Mouse (Mus musculus): Measurements from ENCODE around the gene Syn1. TPM values are rescaled to one million over a fixed set of nuclear protein-coding genes. Genes with fewer than 3 reads are reported as not detected.

Gene Syn1
- polyA plus RNA-seq, 1 experiment from 2014 or later, result 0.05 TPM

DNA sequence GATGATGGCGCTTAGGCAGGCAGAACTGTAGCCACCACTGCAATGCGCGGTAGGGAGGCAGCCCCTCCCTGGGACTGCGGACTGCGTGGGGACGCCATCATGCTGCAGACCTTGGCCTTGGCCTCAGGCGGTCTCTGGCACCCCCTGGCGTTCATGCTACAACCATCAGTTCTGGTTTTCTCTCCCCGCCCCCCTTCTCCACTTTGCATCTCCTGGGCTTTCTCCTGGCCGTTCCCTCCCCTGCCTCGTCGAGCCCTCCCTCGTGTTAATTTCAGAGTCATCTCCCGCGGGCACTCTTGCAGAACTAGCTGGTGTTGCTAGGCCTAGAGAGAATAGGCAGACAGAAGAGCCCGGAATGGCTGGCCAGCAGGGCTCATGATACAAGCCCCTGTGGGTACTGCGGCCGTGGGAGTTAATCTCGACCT lies 101.6 kb downstream of the Syn1 start:
- Histone ChIP-seq H3K9ac (replicated peaks) (peak overlapping the region; percentile 44; the same call in 1 of the 2 replicates), H3K4me3 (ENCODE audit: low read depth, low read length) (peak overlapping the region; percentile 33), H3K4me2 (ENCODE audit: low read depth, low read length) (peak overlapping the region; percentile 79), H3K27me3 (ENCODE audit: insufficient read depth, low read length) (no peaks in the 10 kb centered on the region), H3K36me3 (replicated peaks; ENCODE audit: insufficient read depth, low read length) (no peaks in the 10 kb centered on the region), H3K27ac (ENCODE audit: low read depth) (no peak overlapping the region), H3K4me1 (ENCODE audit: insufficient read depth) (no peaks in the 10 kb centered on the region), H3K9me3 (ENCODE audit: low read length) (no peaks in the 10 kb centered on the region)
- WGBS (ENCODE audit: insufficient replicate concordance), result 22% methylated on average over 17 of the region's 19 CpGs
- DNase-seq, result peak; percentile 87
- TF ChIP-seq CTCF (IDR thresholded peaks at IDR 0.05; ENCODE audit: low read depth) (peak; percentile 85), EP300 (IDR thresholded peaks at IDR 0.05; ENCODE audit: low read depth) (no peak)
- ATAC-seq, result peak; percentile 88

DNA sequence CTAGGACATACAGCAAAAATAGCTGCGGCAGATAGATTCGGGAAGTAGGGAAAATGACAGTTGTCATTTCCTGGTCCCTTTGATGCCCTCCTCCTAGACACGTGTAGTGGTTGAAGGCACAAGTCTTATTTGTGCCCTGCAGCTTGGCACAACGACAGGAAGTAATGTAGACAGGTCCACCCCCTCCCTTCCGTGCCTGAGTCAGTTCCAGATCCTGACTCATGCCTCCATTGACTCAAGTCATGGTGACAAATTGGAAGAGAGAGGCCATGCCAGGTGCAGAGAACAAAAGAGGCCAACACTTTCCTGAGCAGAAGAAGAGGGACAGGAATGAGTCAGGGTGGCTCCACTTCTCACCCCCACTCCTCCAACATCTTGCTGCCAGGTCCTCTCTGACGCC lies 103.8 kb downstream of the Syn1 start:
- Histone ChIP-seq H3K4me1 (ENCODE audit: insufficient read depth) (no peaks in the 10 kb centered on the region), H3K4me3 (ENCODE audit: low read depth, low read length) (no peak overlapping the region), H3K9ac (replicated peaks) (no peak overlapping the region), H3K36me3 (replicated peaks; ENCODE audit: insufficient read depth, low read length) (no peaks in the 10 kb centered on the region), H3K9me3 (ENCODE audit: low read length) (no peaks in the 10 kb centered on the region), H3K27ac (ENCODE audit: low read depth) (no peak overlapping the region), H3K27me3 (ENCODE audit: insufficient read depth, low read length) (no peaks in the 10 kb centered on the region), H3K4me2 (ENCODE audit: low read depth, low read length) (no peak overlapping the region)
- ATAC-seq, result no peak
- 44% methylated on average over 6 of the region's 6 CpGs for WGBS (ENCODE audit: insufficient replicate concordance)
- no peak for DNase-seq
- no peak for TF ChIP-seq CTCF (IDR thresholded peaks at IDR 0.05; ENCODE audit: low read depth)
- TF ChIP-seq EP300 (IDR thresholded peaks at IDR 0.05; ENCODE audit: low read depth), result no peak

Small RNA genes within 50 kb of the gene (microRNA-seq; reads per million reads assigned to microRNA genes)
- gene Gm24824 (not detected), gene Mir5617 (not detected)

Other genes with a start within 250 kb of the Syn1 start
- 15.3 TPM in 2 replicates for gene Cdk16, start 233.1 kb downstream of the Syn1 start, polyA plus RNA-seq (2015; fragmentation: Nextera tagmentation; extraction: Ambion mirVana)
- gene Usp11, start 217.1 kb downstream of the Syn1 start, polyA plus RNA-seq (2015; fragmentation: Nextera tagmentation; extraction: Ambion mirVana), result 1.9 and 2.0 TPM in 2 replicates
- 36.1 and 37.5 TPM in 2 replicates for gene Araf, start 123.2 kb downstream of the Syn1 start, polyA plus RNA-seq (2015; fragmentation: Nextera tagmentation; extraction: Ambion mirVana)
- gene Timp1, start 50.8 kb downstream of the Syn1 start, polyA plus RNA-seq (2015; fragmentation: Nextera tagmentation; extraction: Ambion mirVana), result 1.7 and 2.2 TPM in 2 replicates
- 63.8 TPM in 2 replicates for gene Cfp, start 10.6 kb upstream of the Syn1 start, polyA plus RNA-seq (2015; fragmentation: Nextera tagmentation; extraction: Ambion mirVana)
- 1.8 and 2.1 TPM in 2 replicates for gene Elk1, start 29.6 kb upstream of the Syn1 start, polyA plus RNA-seq (2015; fragmentation: Nextera tagmentation; extraction: Ambion mirVana)
- 53.4 and 53.7 TPM in 2 replicates for gene Uxt, start 41.0 kb upstream of the Syn1 start, polyA plus RNA-seq (2015; fragmentation: Nextera tagmentation; extraction: Ambion mirVana)
- gene Zfp182, start 141.3 kb upstream of the Syn1 start, polyA plus RNA-seq (2015; fragmentation: Nextera tagmentation; extraction: Ambion mirVana), result 1.3 and 1.4 TPM in 2 replicates
- gene Spaca5, start 147.4 kb upstream of the Syn1 start, polyA plus RNA-seq (2015; fragmentation: Nextera tagmentation; extraction: Ambion mirVana), result not detected in 2 replicates
- gene Zfp300, start 168.5 kb upstream of the Syn1 start, polyA plus RNA-seq (2015; fragmentation: Nextera tagmentation; extraction: Ambion mirVana), result 0.08 TPM in 2 replicates
- not detected in 2 replicates for gene Ssxa1, start 194.8 kb upstream of the Syn1 start, polyA plus RNA-seq (2015; fragmentation: Nextera tagmentation; extraction: Ambion mirVana)

Data from liver, postnatal 0 days (tissue).